ENCODE assay signal across 9 mouse cellular contexts in the genomic region with DNA sequence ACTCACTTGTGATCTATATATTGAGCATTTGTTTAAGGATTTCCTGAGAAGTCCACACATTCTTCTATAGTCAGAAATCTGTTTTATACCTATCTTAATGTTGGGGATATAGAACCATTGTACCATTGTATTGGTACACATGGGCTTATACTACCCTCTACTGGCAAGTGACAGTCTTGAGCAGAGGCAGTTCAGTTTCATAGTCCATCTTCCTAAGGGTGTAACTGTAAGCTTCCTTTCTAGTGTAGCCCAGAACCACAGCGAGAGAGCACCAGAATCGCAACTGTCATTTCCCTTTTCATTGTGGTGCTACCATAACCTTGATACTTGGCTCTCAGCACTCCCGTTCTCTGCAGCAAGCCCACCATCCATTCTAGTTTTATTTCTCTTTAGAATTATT. TPM values are rescaled to one million over a fixed set of nuclear protein-coding genes. Genes with fewer than 3 reads are reported as not detected.
DNase-seq lines count a peak whose midpoint lies in the region; ATAC-seq and TF ChIP-seq lines count a peak whose summit lies in the region.
"Had no signal": no experiment of that assay in that cellular context is flagged by ENCODE, and none has a peak within 500 bp of the region (broad histone marks: within the 10 kb centered on the region; RNA-seq: fewer than 3 reads in every experiment).

No protein-coding gene starts in this region.

- peak; percentile 15 for DNase-seq in kidney, adult 11 months
- no peak for DNase-seq in kidney, adult 18-20 months
- peak; percentile 56 for DNase-seq in CH12.LX (ENCODE audit: extremely low read depth)
- peak; percentile 35 for DNase-seq in c-Kit-positive CD71-negative TER-119-negative erythroid progenitor cells, embryonic 14.5 days (ENCODE audit: low read depth)
- peak; percentile 81 for DNase-seq in forebrain, postnatal 0 days
- DNase-seq in large intestine, adult 2 months (ENCODE audit: low read depth, low spot score): peak; percentile 1
- no peak for DNase-seq in urinary bladder, adult 2 months (ENCODE audit: low spot score)

- H3K36me3 ChIP-seq in CH12.LX (replicated peaks in 1 of 2; ENCODE audit: control insufficient read depth in 1 of 2, insufficient read depth in 1 of 2, low read length in 1 of 2): peaks cover 27 to 57% of the 10 kb centered on the region in 2 experiments
- H3K36me3 ChIP-seq in forebrain, postnatal 0 days (ENCODE audit: insufficient read depth): 0 out of 2 replicates have a peak, but pooled peaks cover 3% of the 10 kb centered on the region
- H3K36me3 ChIP-seq in midbrain, embryonic 16.5 days (ENCODE audit: control insufficient read depth, insufficient read depth, low read length): no peaks in the 10 kb centered on the region
- H3K36me3 ChIP-seq: embryonic facial prominence, embryonic 13.5 days had no signal

- ATAC-seq in forebrain, postnatal 0 days: peak; percentile 93
- ATAC-seq in midbrain, embryonic 16.5 days: peak; percentile 94

- TF ChIP-seq CTCF in CH12.LX (conservative IDR thresholded peaks at IDR 0.05 in 1 of 2, IDR thresholded peaks at IDR 0.05 in 1 of 2; ENCODE audit: low read depth in 2 of 2, low read length in 2 of 2): peak; percentile 48 to 91; a peak in 3 of 4 replicates
- TF ChIP-seq CTCF in forebrain, postnatal 0 days (IDR thresholded peaks at IDR 0.05; ENCODE audit: low read depth): peak; percentile 91

- H3K4me3 ChIP-seq in CH12.LX (replicated peaks in 1 of 3; ENCODE audit: low read depth in 2 of 3, low read length in 2 of 3, poor library complexity in 1 of 3): no peak overlapping the region
- no peak overlapping the region for H3K4me3 ChIP-seq in forebrain, postnatal 0 days (ENCODE audit: low read depth, low read length)
- no peak overlapping the region for H3K4me3 ChIP-seq in midbrain, embryonic 16.5 days (ENCODE audit: low read depth, low read length)
- H3K4me3 ChIP-seq: embryonic facial prominence, embryonic 13.5 days had no signal

- H3K27me3 ChIP-seq in CH12.LX (replicated peaks): no peaks in the 10 kb centered on the region
- H3K27me3 ChIP-seq in forebrain, postnatal 0 days (ENCODE audit: insufficient read depth, low read length): no peaks in the 10 kb centered on the region
- H3K27me3 ChIP-seq in midbrain, embryonic 16.5 days (ENCODE audit: control insufficient read depth, insufficient read depth, low read depth, low read length): no peaks in the 10 kb centered on the region
- H3K27me3 ChIP-seq: embryonic facial prominence, embryonic 13.5 days had no signal

- no peaks in the 10 kb centered on the region for H3K79me2 ChIP-seq in CH12.LX (replicated peaks; ENCODE audit: control insufficient read depth, extremely low read depth, insufficient read depth, poor library complexity, severe bottlenecking)

- TF ChIP-seq POLR2A in CH12.LX (IDR thresholded peaks at IDR 0.05; ENCODE audit: low read depth, low read length): no peak

- H3K9me3 ChIP-seq in CH12.LX (replicated peaks; ENCODE audit: low read length): no peaks in the 10 kb centered on the region
- H3K9me3 ChIP-seq in forebrain, postnatal 0 days (ENCODE audit: low read length): no peaks in the 10 kb centered on the region
- no peaks in the 10 kb centered on the region for H3K9me3 ChIP-seq in midbrain, embryonic 16.5 days (replicated peaks; ENCODE audit: control insufficient read depth, low read length, poor library complexity, severe bottlenecking)
- H3K9me3 ChIP-seq: embryonic facial prominence, embryonic 13.5 days had no signal

- dilution Hi-C loops in CH12.LX (cut with MboI; ENCODE audit: extremely low pct_ligation_motif_present, extremely low pct_unique_long_range_greater_than_20kb, low sequenced_read_pairs): no loop called here

- H3K27ac ChIP-seq in CH12.LX (ENCODE audit: insufficient read depth, low read depth): no peak overlapping the region
- no peak overlapping the region for H3K27ac ChIP-seq in forebrain, postnatal 0 days (ENCODE audit: low read depth, low read length)
- no peak overlapping the region for H3K27ac ChIP-seq in midbrain, embryonic 16.5 days (ENCODE audit: low read length)
- H3K27ac ChIP-seq: embryonic facial prominence, embryonic 13.5 days had no signal

- H3K9ac ChIP-seq in CH12.LX (ENCODE audit: insufficient read depth, low read depth): no peak overlapping the region
- H3K9ac ChIP-seq in forebrain, postnatal 0 days: no peak overlapping the region
- no peak overlapping the region for H3K9ac ChIP-seq in midbrain, embryonic 16.5 days (ENCODE audit: low read depth, low read length)
- H3K9ac ChIP-seq: embryonic facial prominence, embryonic 13.5 days had no signal

- TF ChIP-seq EP300 in CH12.LX (IDR thresholded peaks at IDR 0.05; ENCODE audit: low read length): no peak

- in situ Hi-C loops in CH12.LX (cut with MboI; ENCODE audit: low pct_ligation_motif_present, low pct_unique_long_range_greater_than_20kb, low sequenced_read_pairs): no loop called here

- no peak overlapping the region for H3K4me2 ChIP-seq in CH12.LX (ENCODE audit: insufficient read depth, low read depth, poor library complexity, severe bottlenecking)
- H3K4me2 ChIP-seq in forebrain, postnatal 0 days (ENCODE audit: low read depth): no peak overlapping the region
- H3K4me2 ChIP-seq in midbrain, embryonic 16.5 days (ENCODE audit: low read length): no peak overlapping the region
- H3K4me2 ChIP-seq: embryonic facial prominence, embryonic 13.5 days had no signal

- 66% methylated on average over 3 of the region's 3 CpGs for WGBS in forebrain, postnatal 0 days
- WGBS in large intestine, adult 2 months: 37% methylated on average over 3 of the region's 3 CpGs
- 73% methylated on average over 3 of the region's 3 CpGs for whole genome bisulfite sequencing in midbrain, embryonic 16.5 days

- peak; percentile 93 for TF ChIP-seq RAD21 in CH12.LX (IDR thresholded peaks at IDR 0.05; ENCODE audit: low read depth, low read length)

- no peaks in the 10 kb centered on the region for H3K4me1 ChIP-seq in CH12.LX (ENCODE audit: control insufficient read depth in 1 of 2, insufficient read depth in 2 of 2)
- H3K4me1 ChIP-seq in forebrain, postnatal 0 days (ENCODE audit: insufficient read depth): no peaks in the 10 kb centered on the region
- H3K4me1 ChIP-seq in midbrain, embryonic 16.5 days (ENCODE audit: control insufficient read depth, insufficient read depth, low read length): no peaks in the 10 kb centered on the region
- H3K4me1 ChIP-seq: embryonic facial prominence, embryonic 13.5 days had no signal

TF ChIP-seq in CH12.LX, 34 proteins besides CTCF, POLR2A, EP300 and RAD21:
- TF ChIP-seq ZKSCAN1 (IDR thresholded peaks at IDR 0.05; ENCODE audit: borderline replicate concordance, low read depth, low read length) (no peak), MXI1 (IDR thresholded peaks at IDR 0.05; ENCODE audit: low read depth, low read length) (no peak), SIN3A (IDR thresholded peaks at IDR 0.05; ENCODE audit: low read length) (no peak), ZC3H11A (IDR thresholded peaks at IDR 0.05; ENCODE audit: low read depth, low read length) (peak; percentile 63; the same call in 1 of the 2 replicates), USF2 (conservative IDR thresholded peaks at IDR 0.05; ENCODE audit: low read depth, low read length) (no peak), TCF12 (IDR thresholded peaks at IDR 0.05; ENCODE audit: low read depth, low read length) (no peak), SMC3 (IDR thresholded peaks at IDR 0.05; ENCODE audit: low read depth, low read length) (peak; percentile 80)

RNA-seq across cellular contexts. Expression of a gene that starts 36.8 kb away (rescaled TPM):
- total RNA-seq in CH12.LX (2012; rRNA removed) (0.08 and 0.17 TPM in 2 replicates), CH12.LX (2014; rRNA removed) (0.12 and 0.19 TPM in 2 replicates)
- 0.46 and 0.51 TPM in 2 replicates for polyA plus RNA-seq in CH12.LX (2012; ENCODE audit: insufficient read length, low read depth)
- 24.2 and 25.1 TPM in 2 replicates for total RNA-seq in forebrain, postnatal 0 days (2014; rRNA removed)
- polyA plus RNA-seq in forebrain, postnatal 0 days (2015; fragmentation: Nextera tagmentation; extraction: Ambion mirVana): 14.4 and 21.1 TPM in 2 replicates
- 0.05 and 0.10 TPM in 2 replicates for polyA plus RNA-seq in large intestine, adult 2 months (2012; rRNA removed)
- 9.6 and 19.9 TPM in 2 replicates for polyA plus RNA-seq in midbrain, embryonic 16.5 days (2015; fragmentation: Nextera tagmentation; extraction: Ambion mirVana)
- 0.06 TPM in 1 of 2 replicates, not detected in the other for polyA plus RNA-seq in urinary bladder, adult 2 months (2012; rRNA removed)

Comparison
In these comparisons a context has a peak if more than half of its experiments do, and no peak if none do; other contexts are left out.
1. DNase-seq: peak in kidney, adult 11 months (single experiment), CH12.LX (single experiment), c-Kit-positive CD71-negative TER-119-negative erythroid progenitor cells, embryonic 14.5 days (single experiment), forebrain, postnatal 0 days (single experiment) and large intestine, adult 2 months (single experiment); none in kidney, adult 18-20 months (single experiment) and urinary bladder, adult 2 months (single experiment).